Mouse (Mus musculus): ENCODE measurements around the gene Amy2a3. TPM values are rescaled to one million over a fixed set of nuclear protein-coding genes. Genes with fewer than 3 reads are reported as not detected.
"Not testable (repeated sequence)": the region's sequence is repeated elsewhere in the genome, so short reads cannot be mapped to it uniquely, and the experiment has no call there.

The Amy2a3 gene
- not detected in 2 replicates for polyA plus RNA-seq (2015; fragmentation: Nextera tagmentation; extraction: Ambion mirVana)

- H3K9me3 ChIP-seq; H3K27ac ChIP-seq; ATAC-seq (ENCODE audit: insufficient number of reproducible peaks, insufficient read depth, low FRiP score, low TSS enrichment, low read depth); H3K4me1 ChIP-seq; H3K9ac ChIP-seq; H3K27me3 ChIP-seq; H3K4me3 ChIP-seq; H3K4me2 ChIP-seq; H3K36me3 ChIP-seq: not testable (repeated sequence)
- WGBS: no CpG with 5 or more reads among the region's 4 CpGs
Measured at GRCm38 (mm10) chr3:113323952-113324351, at the start of gene Amy2a3. TSS of gene Amy2a3 (minus strand) at chr3:113324052.

DNA sequence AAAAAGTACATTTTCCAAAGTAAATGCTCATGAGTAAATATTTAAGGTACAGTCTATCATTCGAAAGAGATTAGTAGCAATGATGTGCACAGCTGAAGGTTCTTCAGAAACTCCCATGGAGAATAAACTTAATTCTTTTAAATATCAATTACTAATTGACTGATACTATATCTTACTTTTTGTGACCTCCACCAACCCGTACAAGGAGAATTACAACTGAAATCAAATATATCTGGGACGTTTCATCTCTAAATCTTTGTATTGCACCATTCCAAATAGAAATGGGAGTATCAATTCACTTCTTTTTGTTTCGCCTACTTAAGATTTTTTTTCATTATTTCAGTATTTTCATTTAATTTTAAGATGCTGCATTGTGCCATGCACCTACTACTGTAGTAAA is 32.7 kb upstream of the Amy2a3 start, which contains the start of gene Amy2a2:
TSS of gene Amy2a2 (minus strand) at position 101 of the 400 bp plus-strand sequence.
- H3K36me3 ChIP-seq, H3K27ac ChIP-seq: not testable (repeated sequence)

DNA sequence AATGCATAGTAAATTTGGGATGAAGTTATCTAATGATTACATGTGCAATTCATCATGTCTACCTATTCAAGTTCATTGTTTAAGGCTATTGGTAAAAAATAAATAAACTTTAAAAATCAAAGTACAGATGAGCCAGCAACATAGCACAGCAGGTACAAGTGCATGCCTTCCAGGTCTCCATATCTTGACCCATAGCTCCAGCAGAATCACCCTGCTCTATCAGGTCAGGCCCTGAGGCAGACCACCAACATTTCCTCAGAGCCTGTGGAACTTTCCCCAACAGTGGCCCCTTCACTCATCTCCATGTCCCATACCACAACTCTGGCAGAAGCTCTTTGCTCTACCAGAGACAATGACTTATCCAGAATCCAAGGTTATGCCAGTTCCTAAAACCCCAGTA is 21.6 kb upstream of the Amy2a3 start:
- not testable (repeated sequence) for ATAC-seq (ENCODE audit: insufficient number of reproducible peaks, insufficient read depth, low FRiP score, low TSS enrichment, low read depth)

More for the DNA sequence above, 32.7 kb upstream of the Amy2a3 start, which contains the start of gene Amy2a2:
- H3K27me3 ChIP-seq; H3K4me3 ChIP-seq; H3K9me3 ChIP-seq; H3K4me1 ChIP-seq; H3K4me2 ChIP-seq; ATAC-seq (ENCODE audit: insufficient number of reproducible peaks, insufficient read depth, low FRiP score, low TSS enrichment, low read depth); H3K9ac ChIP-seq: not testable (repeated sequence)
- no CpG with 5 or more reads among the region's 4 CpGs for WGBS

DNA sequence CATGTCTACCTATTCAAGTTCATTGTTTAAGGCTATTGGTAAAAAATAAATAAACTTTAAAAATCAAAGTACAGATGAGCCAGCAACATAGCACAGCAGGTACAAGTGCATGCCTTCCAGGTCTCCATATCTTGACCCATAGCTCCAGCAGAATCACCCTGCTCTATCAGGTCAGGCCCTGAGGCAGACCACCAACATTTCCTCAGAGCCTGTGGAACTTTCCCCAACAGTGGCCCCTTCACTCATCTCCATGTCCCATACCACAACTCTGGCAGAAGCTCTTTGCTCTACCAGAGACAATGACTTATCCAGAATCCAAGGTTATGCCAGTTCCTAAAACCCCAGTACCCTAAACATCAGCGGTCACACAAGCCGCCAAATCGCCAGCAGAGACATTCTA is 10.9 kb downstream of the Amy2a3 start:
- not testable (repeated sequence) for H3K4me1 ChIP-seq, H3K36me3 ChIP-seq, H3K9ac ChIP-seq, H3K27ac ChIP-seq, H3K4me2 ChIP-seq, H3K4me3 ChIP-seq, H3K9me3 ChIP-seq, H3K27me3 ChIP-seq
- ATAC-seq (ENCODE audit: insufficient number of reproducible peaks, insufficient read depth, low FRiP score, low TSS enrichment, low read depth): 0 out of 2 replicates have a peak, but pooled peaks have one; percentile 20
- no CpG with 5 or more reads among the region's 3 CpGs for whole genome bisulfite sequencing

More for the DNA sequence above, 21.6 kb upstream of the Amy2a3 start:
- not testable (repeated sequence) for H3K9ac ChIP-seq, H3K27me3 ChIP-seq, H3K4me2 ChIP-seq, H3K9me3 ChIP-seq, H3K27ac ChIP-seq, H3K36me3 ChIP-seq, H3K4me3 ChIP-seq, H3K4me1 ChIP-seq

DNA sequence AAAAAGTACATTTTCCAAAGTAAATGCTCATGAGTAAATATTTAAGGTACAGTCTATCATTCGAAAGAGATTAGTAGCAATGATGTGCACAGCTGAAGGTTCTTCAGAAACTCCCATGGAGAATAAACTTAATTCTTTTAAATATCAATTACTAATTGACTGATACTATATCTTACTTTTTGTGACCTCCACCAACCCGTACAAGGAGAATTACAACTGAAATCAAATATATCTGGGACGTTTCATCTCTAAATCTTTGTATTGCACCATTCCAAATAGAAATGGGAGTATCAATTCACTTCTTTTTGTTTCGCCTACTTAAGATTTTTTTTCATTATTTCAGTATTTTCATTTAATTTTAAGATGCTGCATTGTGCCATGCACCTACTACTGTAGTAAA is 32.5 kb downstream of the Amy2a3 start, which contains the start of gene Amy2a4:
TSS of gene Amy2a4 (minus strand) at position 101 of the 400 bp plus-strand sequence.
- H3K9me3 ChIP-seq; H3K4me1 ChIP-seq; H3K4me2 ChIP-seq; H3K27me3 ChIP-seq; H3K4me3 ChIP-seq; H3K36me3 ChIP-seq; H3K27ac ChIP-seq; H3K9ac ChIP-seq; ATAC-seq (ENCODE audit: insufficient number of reproducible peaks, insufficient read depth, low FRiP score, low TSS enrichment, low read depth): not testable (repeated sequence)
- no CpG with 5 or more reads among the region's 4 CpGs for WGBS

DNA sequence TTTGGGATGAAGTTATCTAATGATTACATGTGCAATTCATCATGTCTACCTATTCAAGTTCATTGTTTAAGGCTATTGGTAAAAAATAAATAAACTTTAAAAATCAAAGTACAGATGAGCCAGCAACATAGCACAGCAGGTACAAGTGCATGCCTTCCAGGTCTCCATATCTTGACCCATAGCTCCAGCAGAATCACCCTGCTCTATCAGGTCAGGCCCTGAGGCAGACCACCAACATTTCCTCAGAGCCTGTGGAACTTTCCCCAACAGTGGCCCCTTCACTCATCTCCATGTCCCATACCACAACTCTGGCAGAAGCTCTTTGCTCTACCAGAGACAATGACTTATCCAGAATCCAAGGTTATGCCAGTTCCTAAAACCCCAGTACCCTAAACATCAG is 43.6 kb downstream of the Amy2a3 start:
- not testable (repeated sequence) for H3K27ac ChIP-seq, H3K4me1 ChIP-seq, H3K27me3 ChIP-seq, H3K4me2 ChIP-seq, H3K9ac ChIP-seq, H3K9me3 ChIP-seq, H3K4me3 ChIP-seq, H3K36me3 ChIP-seq
- ATAC-seq (ENCODE audit: insufficient number of reproducible peaks, insufficient read depth, low FRiP score, low TSS enrichment, low read depth): 0 out of 2 replicates have a peak, but pooled peaks have one; percentile 43

GRCm38 (mm10) chr3:113279586-113279985 is 44.3 kb downstream of the Amy2a3 start:
- not testable (repeated sequence) for H3K27me3 ChIP-seq; H3K4me1 ChIP-seq; H3K9ac ChIP-seq; H3K27ac ChIP-seq; ATAC-seq (ENCODE audit: insufficient number of reproducible peaks, insufficient read depth, low FRiP score, low TSS enrichment, low read depth); H3K36me3 ChIP-seq; H3K4me2 ChIP-seq; H3K4me3 ChIP-seq; H3K9me3 ChIP-seq

Other genes with a start within 250 kb of the Amy2a3 start
- gene Amy2a5, start 65.2 kb downstream of the Amy2a3 start, polyA plus RNA-seq (2015; fragmentation: Nextera tagmentation; extraction: Ambion mirVana): 0.51 TPM in 1 of 2 replicates, not detected in the other
- not detected in 2 replicates for gene Amy2a4, start 32.6 kb downstream of the Amy2a3 start, polyA plus RNA-seq (2015; fragmentation: Nextera tagmentation; extraction: Ambion mirVana)
- gene Amy2a2, start 32.6 kb upstream of the Amy2a3 start, polyA plus RNA-seq (2015; fragmentation: Nextera tagmentation; extraction: Ambion mirVana): not detected in 2 replicates
- gene Amy2a1, start 208.4 kb upstream of the Amy2a3 start, polyA plus RNA-seq (2015; fragmentation: Nextera tagmentation; extraction: Ambion mirVana): 1.6 TPM in 1 of 2 replicates, not detected in the other

Data from embryonic facial prominence, embryonic 13.5 days (tissue).